Mouse (Mus musculus): Measurements from ENCODE around the gene Eif3i.

- TF ChIP-seq MYC (IDR thresholded peaks at IDR 0.05; ENCODE audit: low read depth, low read length) (no peak), EP300 (IDR thresholded peaks at IDR 0.05; ENCODE audit: low read depth in 1 of 2, low read length in 2 of 2) (no peak), POLR2A (IDR thresholded peaks at IDR 0.05; ENCODE audit: control insufficient read depth in 1 of 2, insufficient read depth in 1 of 2, low read depth in 1 of 2, low read length in 2 of 2, poor library complexity in 1 of 2) (no peak), RAD21 (IDR thresholded peaks at IDR 0.05; ENCODE audit: low read depth, low read length) (no peak)
Observed at GRCm38 (mm10) chr4:129641756-129642155, 41.3 kb upstream of the Eif3i start.
